Mouse (Mus musculus) cerebellum, adult 2 months (tissue): ENCODE measurements around the gene Selenoh.

ENCODE experiments used
- CTCF ChIP-seq: fragments of 200-500 bp; IDR thresholded peaks from 2 replicates; pipeline ENCODE4 v1.5.1; 2011; ENCODE audit warnings: low read depth, mild to moderate bottlenecking, control low read depth, low read length, moderate library complexity, borderline replicate concordance; ENCODE audit not compliant: insufficient read depth
- POLR2A ChIP-seq: fragments of 200-500 bp; IDR thresholded peaks from 2 replicates; pipeline ENCODE4 v1.6.1; 2011; ENCODE audit warnings: low read length, control low read depth, borderline replicate concordance; ENCODE audit not compliant: insufficient read depth

DNA sequence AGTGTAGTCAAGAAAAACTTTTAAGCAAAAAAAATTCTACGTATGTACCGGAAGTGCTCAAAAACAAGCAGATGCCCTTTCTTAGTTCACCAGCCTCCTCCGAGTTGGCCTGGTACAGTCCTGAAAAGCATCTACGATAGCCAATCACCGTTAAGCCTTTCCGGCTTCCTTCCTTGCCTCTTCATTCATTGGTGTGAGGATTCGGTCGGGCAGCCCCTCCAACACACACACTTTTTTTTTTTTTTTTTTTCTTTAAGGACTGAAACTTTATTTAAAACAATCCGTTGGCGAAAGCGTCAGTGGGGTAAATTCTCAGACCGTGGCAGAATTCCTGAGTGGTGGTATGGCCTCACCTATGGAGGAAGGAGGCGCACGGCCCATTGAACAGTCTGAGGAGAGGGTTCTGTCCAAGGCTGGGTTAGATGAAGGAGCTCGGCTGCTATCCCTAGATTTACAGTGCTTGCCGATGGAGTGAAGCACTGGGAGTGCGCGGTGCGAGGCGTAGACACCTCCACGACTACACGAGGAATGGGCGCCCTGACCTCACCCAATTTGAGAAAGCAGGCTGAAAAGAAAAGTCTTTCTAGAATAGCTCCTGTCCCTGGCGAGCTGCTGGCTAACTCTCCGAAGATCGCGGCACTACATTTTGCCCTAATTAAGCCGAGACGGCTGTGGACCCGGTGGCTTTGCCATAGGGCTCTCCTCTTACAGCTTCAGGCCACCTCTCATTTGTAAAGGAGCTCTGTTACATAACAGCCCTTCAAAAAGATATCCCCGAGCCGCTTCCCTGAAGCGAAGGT, 45.2 kb upstream of the Selenoh start:
- TF ChIP-seq CTCF (no peak), POLR2A (peak; percentile 7; the same call in 1 of the 2 replicates)
